Mouse (Mus musculus) heart, postnatal 0 days (tissue): ENCODE results near the gene Eps15l1.

Source experiments
- CTCF ChIP-seq: IDR thresholded peaks from 2 replicates; pipeline ENCODE4 v1.5.1; 2016; ENCODE audit warnings: antibody characterized with exemption, control low read depth, low read depth
- EP300 ChIP-seq: IDR thresholded peaks from 2 replicates; pipeline ENCODE4 v1.6.1; 2016; ENCODE audit warnings: antibody characterized with exemption, low read depth

DNA sequence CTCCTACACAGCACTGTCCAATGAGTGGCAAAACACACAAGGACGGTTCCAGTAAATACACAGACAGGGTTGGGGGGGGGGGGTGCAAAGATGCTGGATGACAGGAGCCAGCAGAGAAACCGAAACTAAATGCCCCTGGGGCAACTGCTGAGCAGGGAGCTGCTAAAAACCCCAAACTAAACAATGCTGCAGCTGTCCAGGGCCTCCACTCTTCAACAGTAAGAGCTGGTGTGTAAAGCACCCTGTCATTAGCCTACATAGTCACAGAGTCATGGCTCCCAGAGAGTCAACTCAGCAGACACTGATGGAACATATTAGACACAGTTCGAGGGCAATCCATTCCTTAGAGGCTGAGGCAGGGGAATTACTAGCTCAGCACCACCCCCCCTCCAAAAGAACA lies 11.8 kb downstream of the Eps15l1 start:
- no peak for TF ChIP-seq CTCF
- no peak for TF ChIP-seq EP300
